Mouse (Mus musculus): Measurements from ENCODE around the gene Ptbp3. TPM values are rescaled to one million over a fixed set of nuclear protein-coding genes. Genes with fewer than 3 reads are reported as not detected.

Ptbp3 gene
- polyA plus RNA-seq (2012; rRNA removed; ENCODE audit: low replicate concordance): 15.7 and 28.4 TPM in 2 replicates

GRCm38 (mm10) chr4:59549175-59549976 lies at the start of gene Ptbp3:
TSS of gene Ptbp3 (minus strand) at chr4:59549364.

GRCm38 (mm10) chr4:59581314-59582185 lies 32.4 kb upstream of the Ptbp3 start, which contains the start of gene Hsdl2:
TSS of gene Hsdl2 (plus strand) at chr4:59581563.

GRCm38 (mm10) chr4:59437990-59438854 lies 110.9 kb downstream of the Ptbp3 start, which contains the start of gene Susd1:
TSS of gene Susd1 (minus strand) at chr4:59438633.

Other genes with a start within 250 kb of the Ptbp3 start
- gene Susd1, start 110.7 kb downstream of the Ptbp3 start, polyA plus RNA-seq (2012; rRNA removed; ENCODE audit: low replicate concordance): 1.0 and 1.5 TPM in 2 replicates
- 3.5 and 4.2 TPM in 2 replicates for gene Hsdl2, start 32.2 kb upstream of the Ptbp3 start, polyA plus RNA-seq (2012; rRNA removed; ENCODE audit: low replicate concordance)
- gene E130308A19Rik, start 76.8 kb upstream of the Ptbp3 start, polyA plus RNA-seq (2012; rRNA removed; ENCODE audit: low replicate concordance): 2.1 and 2.3 TPM in 2 replicates

Measured in duodenum, adult 2 months (tissue).